Mouse (Mus musculus) adrenal gland, adult 18-20 months (tissue): Measurements from ENCODE around the gene Crym. TPM values are rescaled to one million over a fixed set of nuclear protein-coding genes. Genes with fewer than 3 reads are reported as not detected.

ENCODE experiments used
- DNase-seq, 2 experiments: peaks; one replicate each; pipeline ENCODE4 v3.0.0; 2021 to 2022; ENCODE audit warnings: low spot score in 2 of 2
- long read RNA-seq, 2 experiments: library from polyadenylated mRNA; stranded (forward); transcript quantifications; one replicate each; pipeline ENCODE4 v2.0.0; 2021
- total RNA-seq, 2 experiments: library from RNA; stranded (reverse); gene quantifications; 1 replicate in 1 of 2; 2 replicates in 1 of 2; pipeline ENCODE4 v1.2.3; 2021

The Crym gene
- 1 to 10 TPM; 1.2 to 3.6 TPM for total RNA-seq
- long read RNA-seq, experiment 1, result 0 reads
- long read RNA-seq, experiment 2, result 0 reads

GRCm38 (mm10) chr7:120201771-120202170 lies at the start of gene Crym:
TSS of gene Crym (minus strand) at chr7:120202111.
- DNase-seq, result no peak

GRCm38 (mm10) chr7:120241092-120241491 lies 39.2 kb upstream of the Crym start:
- DNase-seq, result peak in 1 of 2 experiments; percentile 22

DNA sequence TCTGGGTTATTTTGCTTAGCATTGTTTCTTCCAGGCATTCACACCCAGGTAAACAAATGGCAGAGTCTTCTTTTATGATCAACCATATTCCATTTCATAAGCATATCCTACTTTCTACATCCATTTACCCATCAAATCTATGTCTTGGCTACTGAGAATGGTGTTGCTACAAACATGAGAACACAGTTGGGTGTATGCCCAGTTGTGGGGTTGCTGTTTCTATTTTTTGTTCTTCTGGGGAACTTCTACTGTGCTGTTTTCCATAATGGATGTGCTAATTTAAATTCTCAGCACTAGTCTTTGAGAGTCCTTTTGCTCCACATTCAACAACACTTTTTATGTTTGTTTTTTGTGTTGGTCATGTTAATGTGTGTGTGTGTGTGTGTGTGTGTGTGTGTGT lies 26.6 kb upstream of the Crym start:
- DNase-seq, result no peak

GRCm38 (mm10) chr7:120205989-120206388 lies 4.1 kb upstream of the Crym start:
- no peak for DNase-seq

GRCm38 (mm10) chr7:120203789-120204188 lies 1.9 kb upstream of the Crym start, which contains the start of gene Abca14:
TSS of gene Abca14 (plus strand) at chr7:120203961.
- peak; percentile 83 to 89 for DNase-seq

DNA sequence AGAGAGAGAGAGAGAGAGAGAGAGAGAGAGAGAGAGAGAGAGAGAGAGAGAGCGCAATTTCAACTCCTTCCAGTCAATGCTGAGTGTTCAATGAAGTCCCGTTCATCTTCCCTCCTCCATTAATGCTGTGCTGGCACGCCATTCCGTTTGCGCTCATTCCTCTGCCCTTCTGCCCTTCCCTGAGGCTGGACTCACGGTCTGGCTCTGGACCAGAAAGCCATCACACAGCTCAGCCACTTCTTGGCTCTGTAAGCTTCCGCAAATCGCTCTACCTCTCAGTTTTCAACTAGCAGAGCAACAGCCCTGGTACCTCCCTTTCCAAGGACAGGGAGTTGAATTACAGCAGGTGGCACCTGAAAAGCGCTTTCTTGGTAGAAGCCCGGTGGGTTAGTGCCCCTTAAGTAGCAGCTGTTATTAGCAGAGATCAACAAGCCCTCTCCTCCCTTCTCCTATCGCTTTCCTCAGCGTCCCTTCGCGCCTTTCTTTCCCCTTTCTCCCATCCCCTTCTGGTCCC lies 623 bp downstream of the Crym start:
- DNase-seq, result no peak

- no peak for DNase-seq
Measured at GRCm38 (mm10) chr7:120195207-120195606, 6.7 kb downstream of the Crym start.

DNA sequence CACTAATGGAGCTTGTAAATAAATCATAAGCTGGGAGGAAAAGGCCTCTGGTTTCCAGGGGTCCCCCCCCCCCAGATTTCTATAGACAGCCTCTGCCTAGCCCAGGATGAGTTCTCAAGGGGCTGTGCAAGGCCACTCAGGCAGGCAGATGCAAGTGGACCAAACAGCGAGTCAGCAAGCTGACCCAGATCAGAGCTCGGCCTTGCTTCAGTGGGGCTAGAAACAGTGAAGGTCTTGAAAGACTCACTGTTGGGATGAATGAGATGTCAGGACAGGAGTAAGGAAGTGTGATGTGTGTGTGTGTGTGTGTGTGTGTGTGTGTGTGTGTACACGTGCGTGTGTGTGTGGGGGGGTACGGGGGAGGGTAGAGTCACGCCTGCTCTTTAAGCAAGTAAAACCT lies 9.1 kb downstream of the Crym start:
- DNase-seq, result no peak

- no peak for DNase-seq
Measured at GRCm38 (mm10) chr7:120192207-120192606, 9.7 kb downstream of the Crym start.

DNA sequence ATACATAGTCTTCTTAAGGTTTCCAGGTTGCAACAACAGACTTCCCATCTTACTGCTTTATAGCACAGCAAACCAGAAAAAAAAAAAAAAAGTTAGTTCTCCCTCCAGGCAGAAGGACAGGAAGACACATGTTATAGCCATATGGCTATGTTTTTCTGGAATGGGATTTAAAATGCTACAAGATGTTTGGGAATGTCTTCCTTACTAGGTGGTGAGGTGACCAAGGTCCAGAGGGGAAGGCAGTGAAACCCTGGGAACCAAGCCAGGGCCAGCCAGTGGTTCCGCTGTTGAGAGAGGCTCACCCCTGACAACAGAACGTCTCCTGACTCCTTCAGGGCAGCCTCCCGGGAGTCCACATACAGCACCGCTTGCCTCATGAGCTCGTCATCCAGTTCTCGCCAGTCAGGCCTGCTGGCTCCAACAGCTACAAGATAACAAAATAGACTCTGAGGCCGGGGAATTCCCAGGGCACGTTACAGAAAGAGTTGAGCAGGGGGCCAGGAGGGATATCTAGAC lies 11.7 kb downstream of the Crym start:
- no peak for DNase-seq

GRCm38 (mm10) chr7:120189369-120190149 lies 12.4 kb downstream of the Crym start:
- DNase-seq, result no peak

GRCm38 (mm10) chr7:120188946-120189345 lies 13.0 kb downstream of the Crym start:
- no peak for DNase-seq

DNA sequence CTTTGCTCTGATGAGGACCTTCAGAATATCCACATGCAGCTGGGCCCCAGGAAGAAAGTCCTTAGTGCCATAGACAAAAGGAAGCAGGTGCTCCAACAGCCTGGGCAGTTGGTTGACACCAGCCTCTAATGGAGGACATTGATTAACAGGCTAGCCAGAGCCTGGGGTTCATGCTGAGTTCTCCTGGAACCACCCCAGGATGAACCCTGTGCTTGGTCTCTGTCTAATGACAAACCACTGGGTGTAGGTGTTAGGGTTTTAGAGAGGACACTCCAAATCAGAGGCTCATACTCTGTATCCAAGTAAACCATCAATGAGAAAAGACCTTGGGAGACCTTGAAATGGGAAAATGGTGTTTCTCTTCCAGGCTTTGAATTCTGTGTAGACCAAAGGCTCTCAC lies 19.0 kb downstream of the Crym start:
- no peak for DNase-seq

DNA sequence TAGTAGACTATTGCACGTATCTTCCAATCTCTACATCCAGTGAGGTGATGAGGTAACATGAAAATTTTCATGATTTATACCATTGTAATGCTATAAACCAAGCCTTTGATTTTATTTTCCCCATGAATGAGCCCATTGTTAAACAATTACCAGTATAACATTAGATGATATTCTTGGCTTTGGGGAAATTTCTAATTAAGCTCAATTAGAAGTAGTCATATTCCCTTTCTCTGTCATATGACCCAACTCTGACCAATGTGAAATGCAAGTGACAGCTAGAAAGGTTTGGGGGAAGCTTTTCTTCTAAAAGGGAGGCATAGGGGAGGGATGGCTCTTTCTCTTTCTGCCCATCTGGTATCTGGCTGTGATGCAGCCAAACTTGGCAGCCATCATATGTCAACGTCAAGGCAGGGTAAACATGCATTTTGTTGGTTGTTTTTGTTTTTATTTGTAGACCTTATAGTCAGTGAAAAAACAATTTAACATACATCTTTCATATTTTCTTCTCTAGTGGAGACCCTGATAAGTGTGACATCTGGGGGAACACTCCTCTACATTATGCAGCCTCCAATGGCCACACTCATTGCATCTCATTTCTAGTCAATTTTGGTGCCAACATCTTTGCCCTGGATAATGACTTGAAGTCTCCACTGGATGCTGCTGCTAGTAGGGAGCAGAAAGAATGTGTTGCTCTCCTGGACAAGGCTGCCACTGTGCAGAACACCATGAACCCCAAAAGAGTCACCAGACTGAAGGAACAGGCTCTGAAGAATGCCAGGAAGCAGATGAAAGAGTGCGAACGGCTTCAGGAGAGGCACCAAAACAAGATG lies 20.3 kb downstream of the Crym start:
- no peak for DNase-seq

DNA sequence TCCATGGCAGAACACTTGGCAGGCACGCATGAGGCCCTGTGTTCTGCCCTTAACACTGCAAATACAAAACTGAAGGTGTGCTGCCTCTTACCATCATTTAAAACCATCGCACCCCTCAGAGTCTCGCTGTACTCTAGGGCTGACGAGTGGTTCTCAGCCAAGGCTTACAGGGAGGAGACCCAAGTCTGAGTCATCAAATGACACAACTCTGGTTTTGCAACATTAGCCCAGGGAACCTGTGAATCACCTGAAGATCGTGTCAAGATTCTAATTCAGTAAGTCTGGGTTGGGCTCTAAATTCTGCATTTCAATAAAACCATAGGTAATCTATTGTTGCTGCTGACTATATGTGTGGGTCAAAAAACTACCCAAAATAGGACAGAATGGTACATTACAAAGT lies 21.4 kb downstream of the Crym start:
- DNase-seq, result no peak

GRCm38 (mm10) chr7:120178935-120179334 lies 23.0 kb downstream of the Crym start:
- DNase-seq, result no peak

DNA sequence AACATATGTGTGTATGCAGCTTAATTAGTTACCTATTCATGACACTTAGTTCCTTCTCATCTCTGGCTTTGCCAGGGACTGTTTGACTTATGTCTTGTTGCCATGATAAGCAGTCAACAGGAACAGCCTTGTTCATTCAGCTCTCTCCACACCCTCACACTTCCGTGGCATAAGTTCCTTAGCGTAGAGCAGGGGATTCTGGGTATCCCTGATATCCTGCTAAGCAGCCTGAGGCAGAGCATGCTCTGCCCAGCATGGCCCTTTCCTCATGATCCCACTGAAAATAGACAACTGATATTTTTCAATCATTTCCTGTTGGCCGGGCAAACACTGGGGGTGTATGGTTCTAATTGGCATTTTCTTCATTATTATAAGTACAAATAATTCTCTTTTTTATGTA lies 24.3 kb downstream of the Crym start:
- no peak for DNase-seq

GRCm38 (mm10) chr7:120174723-120175504 lies 27.0 kb downstream of the Crym start:
- DNase-seq, result no peak

- no peak for DNase-seq
Measured at GRCm38 (mm10) chr7:120173603-120174244, 28.2 kb downstream of the Crym start, which contains the start of gene Anks4b. TSS of gene Anks4b (plus strand) at chr7:120173858.

DNA sequence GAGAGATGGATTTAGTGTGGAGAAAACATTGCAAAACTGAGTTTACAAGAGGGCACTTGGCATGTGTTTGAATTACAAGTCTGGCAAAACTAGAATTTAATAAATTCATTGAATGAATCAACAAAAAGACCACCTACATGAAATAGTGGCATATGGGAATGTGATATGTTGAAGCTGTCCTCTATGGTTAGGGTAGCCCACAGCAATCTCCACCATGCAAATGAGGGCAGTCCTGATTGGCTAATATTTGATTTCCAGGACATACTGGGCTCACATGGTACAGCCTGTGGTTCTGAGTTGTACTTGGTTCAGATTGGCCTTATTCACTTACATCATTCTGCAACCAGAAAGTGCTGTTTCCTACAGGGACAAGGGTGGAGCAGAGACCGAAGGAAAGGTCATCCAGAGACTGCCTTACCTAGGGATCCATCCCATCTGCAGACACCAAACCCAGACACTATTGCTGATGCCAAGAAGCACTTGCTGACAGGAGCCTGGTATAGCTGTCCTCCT lies 29.7 kb downstream of the Crym start:
- DNase-seq, result no peak
